Mouse (Mus musculus) ES-E14 (cell line): ENCODE results near the gene Ezh1.

Experiments used
- HCFC1 ChIP-seq: IDR thresholded peaks from 2 replicates; pipeline ENCODE4 v1.6.1; 2012; ENCODE audit warnings: low read length, inconsistent platforms, borderline replicate concordance; ENCODE audit not compliant: insufficient read depth
- MAFK ChIP-seq: IDR thresholded peaks from 2 replicates; pipeline ENCODE4 v1.6.1; 2014; ENCODE audit warnings: mild to moderate bottlenecking, low read depth, low read length, inconsistent platforms; ENCODE audit not compliant: insufficient read depth

GRCm38 (mm10) chr11:101185441-101185840, 40.8 kb downstream of the Ezh1 start:
- TF ChIP-seq HCFC1 (no peak), MAFK (no peak)
